22 mouse cellular contexts compared by ENCODE assay signal in the genomic region with DNA sequence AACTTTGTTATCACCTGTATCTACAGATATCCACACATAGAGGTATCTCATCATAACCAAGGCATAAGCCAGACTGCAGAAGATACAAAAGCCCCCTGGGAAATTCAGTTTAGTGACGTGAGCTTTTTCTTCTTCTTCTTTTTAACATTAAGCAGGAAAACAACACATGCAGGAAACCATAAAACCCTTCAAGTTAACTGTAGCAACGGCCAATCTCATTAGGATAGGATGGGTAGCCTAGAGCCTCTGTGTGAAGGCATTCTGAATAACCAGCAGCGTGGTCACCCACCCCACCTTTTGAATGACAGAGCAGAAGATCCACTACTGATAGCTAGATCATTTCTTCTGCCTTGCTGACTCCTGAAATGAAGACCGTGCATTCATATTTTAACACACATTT. TPM values are rescaled to one million over a fixed set of nuclear protein-coding genes. Genes with fewer than 3 reads are reported as not detected.
DNase-seq lines count a peak whose midpoint lies in the region; ATAC-seq lines count a peak whose summit lies in the region.
"Had no signal": no experiment of that assay in that cellular context is flagged by ENCODE, and none has a peak within 500 bp of the region (broad histone marks: within the 10 kb centered on the region; RNA-seq: fewer than 3 reads in every experiment).

No protein-coding gene starts in this region.

- H3K27me3 ChIP-seq in embryonic facial prominence, embryonic 12.5 days = no peaks in the 10 kb centered on the region
- no peaks in the 10 kb centered on the region for H3K27me3 ChIP-seq in embryonic facial prominence, embryonic 10.5 days (replicated peaks; ENCODE audit: low read depth, poor library complexity, severe bottlenecking)
- H3K27me3 ChIP-seq: embryonic facial prominence, embryonic 15.5 days; heart, embryonic 15.5 days; hindbrain, embryonic 15.5 days had no signal

- no peak overlapping the region for H3K4me2 ChIP-seq in embryonic facial prominence, embryonic 12.5 days (replicated peaks)
- H3K4me2 ChIP-seq: embryonic facial prominence, embryonic 15.5 days; heart, embryonic 15.5 days; hindbrain, embryonic 15.5 days had no signal

- H3K4me1 ChIP-seq in embryonic facial prominence, embryonic 12.5 days = peaks cover 18% of the 10 kb centered on the region
- peaks cover 28% of the 10 kb centered on the region for H3K4me1 ChIP-seq in embryonic facial prominence, embryonic 10.5 days

- 79% methylated on average over 4 of the region's 4 CpGs for WGBS in embryonic facial prominence, embryonic 12.5 days
- WGBS in embryonic facial prominence, embryonic 10.5 days = 83% methylated on average over 4 of the region's 4 CpGs

- H3K4me3 ChIP-seq in embryonic facial prominence, embryonic 12.5 days = no peak overlapping the region
- H3K4me3 ChIP-seq in embryonic facial prominence, embryonic 10.5 days = no peak overlapping the region
- H3K4me3 ChIP-seq: embryonic facial prominence, embryonic 15.5 days; erythroblast, embryonic 14.5 days; forebrain, embryonic 10.5 days; heart, embryonic 10.5 days; heart, embryonic 15.5 days; hindbrain, embryonic 10.5 days; hindbrain, embryonic 15.5 days had no signal

- no peak for ATAC-seq in embryonic facial prominence, embryonic 12.5 days (ENCODE audit: insufficient number of reproducible peaks, insufficient read depth, low FRiP score, low TSS enrichment)
- ATAC-seq in megakaryocyte progenitor cell, adult 5-6 weeks (replicated peaks; ENCODE audit: poor library complexity) = peak; percentile 70

- H3K9ac ChIP-seq in embryonic facial prominence, embryonic 12.5 days = no peak overlapping the region
- H3K9ac ChIP-seq: embryonic facial prominence, embryonic 15.5 days; heart, embryonic 15.5 days; hindbrain, embryonic 15.5 days had no signal

- H3K36me3 ChIP-seq in embryonic facial prominence, embryonic 12.5 days = no peaks in the 10 kb centered on the region
- peaks cover 13% of the 10 kb centered on the region for H3K36me3 ChIP-seq in embryonic facial prominence, embryonic 10.5 days (replicated peaks)
- H3K36me3 ChIP-seq: embryonic facial prominence, embryonic 15.5 days; heart, embryonic 15.5 days; hindbrain, embryonic 15.5 days had no signal

- 0 out of 2 replicates have a peak overlapping the region, but pooled peaks have one; percentile 26 for H3K27ac ChIP-seq in embryonic facial prominence, embryonic 12.5 days
- H3K27ac ChIP-seq in embryonic facial prominence, embryonic 10.5 days (replicated peaks) = no peak overlapping the region
- H3K27ac ChIP-seq: heart, embryonic 10.5 days had no signal

- H3K9me3 ChIP-seq in embryonic facial prominence, embryonic 12.5 days = no peaks in the 10 kb centered on the region
- H3K9me3 ChIP-seq in embryonic facial prominence, embryonic 10.5 days = peaks cover 5% of the 10 kb centered on the region; the same call in 1 of the 2 replicates
- H3K9me3 ChIP-seq: embryonic facial prominence, embryonic 15.5 days; heart, embryonic 10.5 days; heart, embryonic 15.5 days; hindbrain, embryonic 15.5 days had no signal

- no peak for DNase-seq in embryonic facial prominence, embryonic 10.5 days (ENCODE audit: low spot score)
- peak; percentile 52 for DNase-seq in thymus, postnatal 0 days (ENCODE audit: low spot score)
- no peak for DNase-seq in thymus, postnatal 14 days
- no peak for DNase-seq in kidney, adult 9 months
- no peak for DNase-seq in urinary bladder, adult 18-20 months (ENCODE audit: low spot score in 2 of 2)
- DNase-seq: adrenal gland, postnatal 14 days; cerebellum, adult 11-12 months; cerebellum, adult 9-10 months; cerebellum, postnatal 25 days; gastrocnemius, postnatal 14 days; heart, adult 18-20 months; heart, postnatal 14 days had no signal

RNA-seq across cellular contexts. Expression of gene Sox4, which starts 10.6 kb away (rescaled TPM):
- 142 and 153 TPM in 2 replicates for polyA plus RNA-seq in embryonic facial prominence, embryonic 12.5 days (2016; fragmentation: Nextera tagmentation; extraction: Ambion mirVana)
- polyA plus RNA-seq in embryonic facial prominence, embryonic 10.5 days (2016; fragmentation: Nextera tagmentation; extraction: Ambion mirVana) = 69.6 and 73.2 TPM in 2 replicates
- polyA plus RNA-seq in thymus, postnatal 0 days (2015; fragmentation: Nextera tagmentation; extraction: Ambion mirVana) = 80.1 and 111 TPM in 2 replicates
- total RNA-seq in megakaryocyte progenitor cell, adult 5-6 weeks (2015) = 27.6 and 35.4 TPM in 2 replicates
- total RNA-seq in megakaryocyte progenitor cell, adult 5-6 weeks (2017) = 34.8 and 47.8 TPM in 2 replicates
- total RNA-seq: MEL had no signal
